Mouse (Mus musculus) heart, postnatal 0 days (tissue): ENCODE measurements around the gene Cxcr2. TPM values are rescaled to one million over a fixed set of nuclear protein-coding genes. Genes with fewer than 3 reads are reported as not detected.

Experiments
- ATAC-seq: fragments of 200-750 bp; cut with Nextera tagmentation; 2 replicates; pipeline ENCODE4 v1.8.0; 2017; ENCODE audit warnings: low read depth, moderate number of reproducible peaks, moderate library complexity; ENCODE audit not compliant: insufficient read depth
- DNase-seq: peaks from one replicate; pipeline ENCODE4 v3.0.0-alpha.2; 2016; ENCODE audit warnings: low spot score
- H3K27ac ChIP-seq: fragments of 300-500 bp; sonication (generic); 2 replicates; pipeline ENCODE4 v1.5.1; 2014; ENCODE audit warnings: low read depth, mild to moderate bottlenecking
- H3K27me3 ChIP-seq: fragments of 300-500 bp; sonication (generic); 2 replicates; pipeline ENCODE4 v1.6.1; 2014; ENCODE audit warnings: low read length, mixed read lengths; ENCODE audit not compliant: control insufficient read depth, insufficient read depth
- H3K36me3 ChIP-seq: fragments of 300-500 bp; sonication (generic); replicated peaks from 2 replicates; pipeline ENCODE4 v1.6.1; 2014; ENCODE audit warnings: low read length, mixed read lengths; ENCODE audit not compliant: control insufficient read depth, insufficient read depth
- H3K4me1 ChIP-seq: fragments of 300-500 bp; sonication (generic); 2 replicates; pipeline ENCODE4 v1.6.1; 2014; ENCODE audit warnings: antibody characterized with exemption; ENCODE audit not compliant: control insufficient read depth, insufficient read depth
- H3K4me2 ChIP-seq: fragments of 300-500 bp; sonication (generic); 2 replicates; pipeline ENCODE4 v1.6.1; 2014; ENCODE audit warnings: low read depth, mild to moderate bottlenecking, low read length, moderate library complexity
- H3K4me3 ChIP-seq: fragments of 300-500 bp; sonication (generic); 2 replicates; pipeline ENCODE4 v1.5.1; 2014; ENCODE audit warnings: low read depth, low read length
- H3K9ac ChIP-seq: fragments of 300-500 bp; sonication (generic); replicated peaks from 2 replicates; pipeline ENCODE4 v1.6.1; 2014; ENCODE audit warnings: low read depth, low read length, mixed read lengths
- H3K9me3 ChIP-seq: fragments of 300-500 bp; sonication (generic); replicated peaks from 2 replicates; pipeline ENCODE4 v1.6.1; 2016; ENCODE audit warnings: low read length; ENCODE audit not compliant: control insufficient read depth
- CTCF ChIP-seq: IDR thresholded peaks from 2 replicates; pipeline ENCODE4 v1.5.1; 2016; ENCODE audit warnings: antibody characterized with exemption, control low read depth, low read depth
- EP300 ChIP-seq: IDR thresholded peaks from 2 replicates; pipeline ENCODE4 v1.6.1; 2016; ENCODE audit warnings: antibody characterized with exemption, low read depth
- WGBS: fragments of 180-500 bp; shearing (Covaris S2); extraction: QIAGEN DNeasy Blood & Tissue Kit; methylation state at CpG from one replicate; pipeline ENCODE4 v1.1.7; 2014; 5-methylcytosine and 5-hydroxymethylcytosine counted together
- polyA plus RNA-seq: library from polyadenylated mRNA; unstranded; fragments of >200 nt; fragmentation: Nextera tagmentation; extraction: Ambion mirVana; gene quantifications from 2 replicates; pipeline ENCODE4 v1.2.1, GENCODE M21; 2015
- total RNA-seq: library from RNA; depleted of rRNA; stranded (reverse); fragments of >200 nt; gene quantifications from 2 replicates; pipeline ENCODE4 v1.2.3, GENCODE M21; 2014; ENCODE audit warnings: low replicate concordance

Cxcr2 gene
- total and polyA plus RNA-seq, 2 experiments from 2014 or later: 0.08 TPM; not detected in 1

GRCm38 (mm10) chr1:74160036-74160435, 6.2 kb downstream of the Cxcr2 start:
- DNase-seq: no peak
- no peak overlapping the region for H3K27ac ChIP-seq
- no peak overlapping the region for H3K9ac ChIP-seq
- H3K36me3 ChIP-seq: no peaks in the 10 kb centered on the region
- no peaks in the 10 kb centered on the region for H3K9me3 ChIP-seq
- TF ChIP-seq EP300 (no peak), CTCF (no peak)
- ATAC-seq: no peak
- no peak overlapping the region for H3K4me2 ChIP-seq
- no peak overlapping the region for H3K4me3 ChIP-seq
- 37% methylated on average over 2 of the region's 2 CpGs for WGBS
- H3K4me1 ChIP-seq: no peaks in the 10 kb centered on the region
- no peaks in the 10 kb centered on the region for H3K27me3 ChIP-seq

DNA sequence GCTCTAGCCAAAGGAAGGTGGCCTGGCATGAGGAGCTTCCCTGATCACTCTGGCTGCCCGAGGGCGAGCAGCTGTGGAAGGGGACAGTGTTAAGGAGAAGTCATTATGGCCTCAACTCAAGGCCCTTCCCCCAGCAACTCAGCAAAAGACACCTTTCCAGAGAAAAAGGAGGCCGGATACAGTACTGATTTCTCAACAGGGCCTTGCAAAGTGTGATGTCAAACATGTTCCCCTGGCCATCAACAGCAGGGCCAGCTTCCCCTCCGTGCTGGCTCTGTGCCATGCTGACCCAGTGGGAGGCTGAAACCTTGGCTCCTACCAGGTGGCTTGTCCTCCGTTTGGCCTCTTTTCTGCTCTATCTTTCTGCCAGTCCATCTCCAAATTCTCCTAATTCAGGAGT, 13.3 kb downstream of the Cxcr2 start:
- Histone ChIP-seq H3K4me1 (no peaks in the 10 kb centered on the region), H3K4me2 (no peak overlapping the region), H3K9me3 (no peaks in the 10 kb centered on the region), H3K36me3 (no peaks in the 10 kb centered on the region), H3K27ac (no peak overlapping the region), H3K4me3 (no peak overlapping the region), H3K27me3 (no peaks in the 10 kb centered on the region), H3K9ac (no peak overlapping the region)
- 64% methylated on average over 5 of the region's 5 CpGs for WGBS
- no peak for TF ChIP-seq EP300
- DNase-seq (no peak), ATAC-seq (no peak)

- WGBS: 94% methylated on average over 3 of the region's 3 CpGs
Measured at GRCm38 (mm10) chr1:74169721-74170120, 15.9 kb downstream of the Cxcr2 start.

DNA sequence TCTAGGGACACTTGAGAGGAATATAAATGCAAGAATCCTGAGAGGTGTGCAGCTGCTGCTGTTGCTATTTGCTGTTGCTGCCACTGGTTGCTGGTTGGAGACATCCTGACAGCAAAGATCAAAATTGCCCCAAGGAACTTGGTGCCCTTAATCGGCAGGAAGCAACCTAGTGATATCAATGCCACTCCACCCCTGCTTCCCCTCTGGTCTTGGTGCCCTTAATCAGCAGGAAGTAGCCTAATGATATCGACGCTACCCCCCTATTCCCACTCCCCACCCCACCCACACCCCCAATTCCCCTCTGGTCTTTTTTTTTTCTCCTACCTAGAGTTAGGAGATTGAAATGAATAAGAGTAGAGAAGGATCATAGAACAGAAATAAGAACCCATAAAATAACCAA, 18.9 kb downstream of the Cxcr2 start:
- 65% methylated on average over 3 of the region's 3 CpGs for WGBS
- Histone ChIP-seq H3K36me3 (no peaks in the 10 kb centered on the region), H3K4me3 (no peak overlapping the region), H3K27ac (no peak overlapping the region), H3K4me2 (no peak overlapping the region), H3K4me1 (no peaks in the 10 kb centered on the region), H3K27me3 (no peaks in the 10 kb centered on the region), H3K9me3 (no peaks in the 10 kb centered on the region), H3K9ac (no peak overlapping the region)
- DNase-seq (no peak), ATAC-seq (no peak)
- TF ChIP-seq CTCF (no peak), EP300 (no peak)

More at GRCm38 (mm10) chr1:74169721-74170120, 15.9 kb downstream of the Cxcr2 start:
- H3K4me3 ChIP-seq: no peak overlapping the region
- H3K36me3 ChIP-seq: no peaks in the 10 kb centered on the region
- H3K27me3 ChIP-seq: no peaks in the 10 kb centered on the region
- H3K27ac ChIP-seq: no peak overlapping the region
- no peak for DNase-seq
- no peak for ATAC-seq
- H3K4me1 ChIP-seq: no peaks in the 10 kb centered on the region
- H3K4me2 ChIP-seq: no peak overlapping the region
- no peak overlapping the region for H3K9ac ChIP-seq
- no peaks in the 10 kb centered on the region for H3K9me3 ChIP-seq
- no peak for TF ChIP-seq CTCF
- no peak for TF ChIP-seq EP300

DNA sequence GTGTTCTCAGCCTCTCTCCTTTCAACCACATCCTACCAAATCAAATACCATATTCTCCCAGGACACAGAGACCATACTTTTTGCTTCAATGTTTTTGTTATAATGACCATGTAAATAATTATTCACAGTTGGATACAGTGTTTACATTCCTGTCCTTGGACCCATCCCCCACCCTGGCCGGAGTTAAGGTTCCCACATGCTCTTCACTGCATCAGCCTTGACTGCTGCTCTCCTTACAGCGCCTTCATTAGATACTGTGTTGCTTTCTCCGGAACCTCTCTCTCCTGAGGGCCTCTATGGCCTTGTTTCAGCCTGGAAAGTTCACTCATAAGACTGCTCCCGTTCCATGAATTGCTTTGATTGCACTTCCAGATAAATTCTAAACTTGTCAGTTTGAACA, 21.9 kb downstream of the Cxcr2 start:
- Histone ChIP-seq H3K4me1 (peaks cover 4% of the 10 kb centered on the region; the same call in 1 of the 2 replicates), H3K9ac (no peak overlapping the region), H3K4me3 (no peak overlapping the region), H3K27me3 (no peaks in the 10 kb centered on the region), H3K4me2 (no peak overlapping the region), H3K36me3 (no peaks in the 10 kb centered on the region), H3K9me3 (no peaks in the 10 kb centered on the region), H3K27ac (no peak overlapping the region)
- no peak for ATAC-seq
- WGBS: 67% methylated on average over 4 of the region's 4 CpGs
- TF ChIP-seq CTCF (no peak), EP300 (no peak)
- no peak for DNase-seq

DNA sequence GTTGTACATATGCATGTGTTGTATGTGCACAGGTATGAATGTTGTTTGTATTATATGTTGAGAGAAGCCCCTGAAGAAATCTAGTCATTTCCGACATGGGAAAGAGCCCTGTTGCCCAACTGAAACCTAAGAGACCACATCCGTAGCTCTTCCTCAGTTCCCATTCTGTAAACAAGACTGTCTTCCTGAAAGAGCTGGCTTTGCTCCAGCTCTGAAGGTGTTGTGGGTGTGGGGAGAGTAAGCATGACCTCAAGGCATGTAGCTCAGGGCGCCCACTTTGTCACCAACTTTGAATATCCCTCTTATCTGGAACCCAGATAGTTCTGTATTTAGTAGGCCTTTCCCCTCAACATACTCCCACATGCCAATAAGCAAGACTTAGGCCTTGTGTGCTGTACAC, 24.8 kb downstream of the Cxcr2 start:
- ATAC-seq (no peak), DNase-seq (no peak)
- Histone ChIP-seq H3K27ac (no peak overlapping the region), H3K4me3 (no peak overlapping the region), H3K36me3 (no peaks in the 10 kb centered on the region), H3K4me2 (no peak overlapping the region), H3K27me3 (no peaks in the 10 kb centered on the region), H3K4me1 (peaks cover 4% of the 10 kb centered on the region; the same call in 1 of the 2 replicates), H3K9ac (no peak overlapping the region), H3K9me3 (no peaks in the 10 kb centered on the region)
- TF ChIP-seq EP300 (no peak), CTCF (no peak)
- 66% methylated on average over 3 of the region's 3 CpGs for WGBS
